Mouse (Mus musculus): ENCODE data around the gene Wnt7b.

Wnt7b gene

GRCm38 (mm10) chr15:85505118-85505925 is 77.0 kb downstream of the Wnt7b start:
- DNase-seq: no peak

- DNase-seq: no peak
Observed at GRCm38 (mm10) chr15:85503127-85503526, 79.1 kb downstream of the Wnt7b start, which contains the start of gene 7530416G11Rik. Gene 7530416G11Rik (minus strand): TSS chr15:85503227.

GRCm38 (mm10) chr15:85500267-85500666 is 82.0 kb downstream of the Wnt7b start:
- DNase-seq: no peak

- DNase-seq: no peak
Observed at GRCm38 (mm10) chr15:85497981-85498475, 84.2 kb downstream of the Wnt7b start.

GRCm38 (mm10) chr15:85497548-85497947 is 84.7 kb downstream of the Wnt7b start:
- no peak for DNase-seq

- no peak for DNase-seq
Observed at GRCm38 (mm10) chr15:85494163-85494621, 88.1 kb downstream of the Wnt7b start.

- DNase-seq: no peak
Observed at GRCm38 (mm10) chr15:85489751-85490150, 92.5 kb downstream of the Wnt7b start.

- no peak for DNase-seq
Observed at GRCm38 (mm10) chr15:85488900-85489299, 93.4 kb downstream of the Wnt7b start.
